Mouse (Mus musculus) heart, adult 8-10 months (tissue): Measurements from ENCODE around the gene Chd2. TPM values are rescaled to one million over a fixed set of nuclear protein-coding genes. Genes with fewer than 3 reads are reported as not detected.

Source experiments
- DNase-seq: peaks from one replicate; pipeline ENCODE4 v3.0.0; 2022; ENCODE audit warnings: low spot score
- total RNA-seq, 4 experiments: library from RNA; stranded (reverse); gene quantifications; 2 replicates each; pipeline ENCODE4 v1.2.4; 2022

The Chd2 gene
- total RNA-seq, 4 experiments from 2014 or later: 37.2 to 45.8 (median 39.8) TPM

DNA sequence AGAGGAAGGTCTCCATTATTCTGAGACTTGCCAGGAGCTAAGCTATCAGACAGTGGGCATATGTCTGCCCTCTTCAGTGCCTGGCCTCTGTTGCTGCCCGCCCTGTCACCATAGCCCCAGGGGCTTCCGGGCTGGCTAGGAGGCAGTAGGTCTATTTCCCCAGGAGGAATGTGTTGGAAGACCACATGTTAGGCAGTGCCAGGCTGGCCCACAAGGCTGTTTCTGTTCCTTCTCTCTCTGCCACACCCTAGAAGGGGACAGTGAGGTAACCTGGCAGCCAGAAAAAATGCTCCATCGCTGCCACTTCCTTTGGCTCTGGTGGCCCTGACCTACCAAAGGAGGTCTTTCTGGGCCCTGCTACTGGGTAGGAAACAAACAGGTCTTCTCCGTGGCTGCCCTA is 129.6 kb downstream of the Chd2 start:
- DNase-seq: no peak

GRCm38 (mm10) chr7:73411523-73411922 is 130.1 kb downstream of the Chd2 start:
- DNase-seq: no peak

DNA sequence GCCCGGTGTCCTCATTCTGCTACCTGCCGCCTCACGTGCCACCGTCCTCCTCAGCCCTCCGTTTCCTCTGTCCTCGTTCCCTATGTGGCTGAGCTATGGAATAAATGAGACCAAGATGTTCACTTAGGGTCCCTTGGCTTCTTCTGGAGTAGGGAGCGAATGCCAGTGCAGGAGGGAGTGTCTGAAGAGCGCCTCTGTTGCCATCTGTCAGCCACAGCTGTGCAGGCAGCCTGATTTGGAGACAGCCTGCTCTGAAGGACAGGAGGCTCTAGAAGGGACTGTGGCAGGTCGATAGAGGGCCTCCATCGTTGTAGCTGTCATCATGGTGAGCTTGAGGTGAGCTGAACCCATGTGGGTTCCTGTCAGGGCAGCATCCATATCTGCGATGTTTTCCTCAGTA is 136.1 kb downstream of the Chd2 start:
- DNase-seq: no peak

DNA sequence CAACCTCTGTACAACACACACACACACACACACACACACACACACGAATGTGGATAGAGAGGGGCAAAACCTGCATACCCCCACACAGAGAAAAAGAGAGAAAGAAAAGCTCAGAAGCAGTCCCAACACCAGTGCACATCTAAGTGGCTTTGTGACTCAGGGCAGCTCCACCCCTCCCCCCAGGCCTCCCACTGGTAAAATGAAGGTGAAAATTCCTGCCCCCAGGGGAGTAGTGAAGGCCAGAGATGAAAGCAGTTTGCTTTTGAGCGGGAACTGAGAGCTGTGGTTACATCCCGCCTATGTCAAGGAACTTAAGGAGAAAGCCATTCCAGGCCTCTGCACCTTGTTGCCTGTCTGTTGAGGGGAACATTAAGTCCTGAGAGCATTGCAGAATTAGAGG is 138.1 kb downstream of the Chd2 start:
- DNase-seq: no peak

DNA sequence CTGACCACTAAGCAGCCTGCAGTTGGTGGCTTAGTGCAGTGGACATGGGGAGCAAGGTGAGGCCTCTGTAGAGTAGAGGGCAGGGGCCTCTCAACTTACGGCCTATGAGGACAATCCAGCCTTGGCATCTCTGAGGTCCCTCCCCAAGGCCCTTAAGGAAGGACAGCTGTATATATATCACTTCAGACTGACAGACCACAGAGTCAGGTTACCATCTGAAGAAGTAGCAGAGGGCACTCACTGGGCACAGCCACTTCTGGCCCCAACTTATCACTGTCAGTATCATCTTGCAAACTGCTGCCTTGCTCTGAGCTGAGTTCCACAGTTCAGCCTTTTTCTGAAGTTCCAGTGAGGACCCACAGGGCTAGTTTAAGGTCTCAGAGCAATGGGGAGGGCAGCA is 139.0 kb downstream of the Chd2 start:
- DNase-seq: no peak

DNA sequence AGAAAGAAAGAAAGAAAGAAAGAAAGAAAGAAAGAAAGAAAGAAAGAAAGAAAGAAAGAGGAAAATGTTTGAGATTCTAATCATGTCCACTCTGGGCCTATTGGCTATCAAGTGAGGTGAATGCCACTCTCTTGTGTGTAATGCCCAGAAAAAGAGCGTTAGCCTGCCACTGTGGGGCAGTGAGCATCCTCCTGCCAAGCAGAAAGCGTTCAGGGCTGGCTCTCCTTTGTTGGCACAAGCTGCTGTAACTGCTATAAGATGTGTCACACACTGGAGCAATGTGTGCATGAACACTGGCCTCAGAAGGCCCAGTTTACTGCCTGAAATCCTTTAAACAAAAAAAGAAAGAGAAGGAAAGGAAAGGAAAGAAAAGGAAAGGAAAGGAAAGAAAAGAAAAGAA is 139.5 kb downstream of the Chd2 start:
- DNase-seq: no peak

DNA sequence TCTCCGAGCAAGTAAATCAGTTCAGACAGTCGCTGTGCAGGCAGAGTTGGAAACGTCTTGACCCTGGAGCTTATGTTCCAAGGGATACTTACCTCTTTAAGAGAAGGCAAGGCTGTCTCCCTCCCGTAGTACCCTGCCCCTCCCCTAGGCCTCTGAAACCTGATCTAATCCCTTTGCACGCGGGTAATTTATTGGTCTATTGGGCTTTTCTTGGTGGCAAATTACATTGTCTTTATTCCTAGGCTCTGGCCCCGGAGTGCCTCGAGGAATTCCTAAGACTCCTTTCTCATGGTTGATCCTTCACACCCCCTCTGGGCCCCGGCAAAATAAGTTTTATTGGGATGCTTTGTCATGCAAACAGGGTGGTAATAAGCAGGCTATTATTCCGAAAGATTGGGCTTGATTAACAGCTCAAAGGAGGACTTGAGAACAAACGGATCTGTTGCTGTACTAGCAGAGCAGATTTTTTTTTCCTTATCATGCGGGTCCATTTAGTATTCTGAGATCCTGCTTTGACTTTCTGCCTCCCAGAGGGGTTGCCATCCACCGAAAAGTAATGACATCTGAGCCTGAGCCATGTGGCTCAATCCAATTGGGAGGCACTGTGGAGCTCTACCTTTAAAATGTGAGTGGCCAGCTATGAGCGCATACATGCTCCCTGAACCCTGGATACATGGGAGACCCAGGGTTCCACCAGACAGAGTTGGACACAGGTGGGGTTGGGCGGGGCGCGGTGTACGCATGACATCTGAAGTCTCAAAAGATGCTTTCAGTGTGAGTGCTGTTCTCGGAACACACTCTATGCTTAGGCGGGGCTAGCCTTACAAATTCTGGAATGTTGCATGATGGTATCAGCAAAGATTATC is 141.3 kb downstream of the Chd2 start:
- no peak for DNase-seq

DNA sequence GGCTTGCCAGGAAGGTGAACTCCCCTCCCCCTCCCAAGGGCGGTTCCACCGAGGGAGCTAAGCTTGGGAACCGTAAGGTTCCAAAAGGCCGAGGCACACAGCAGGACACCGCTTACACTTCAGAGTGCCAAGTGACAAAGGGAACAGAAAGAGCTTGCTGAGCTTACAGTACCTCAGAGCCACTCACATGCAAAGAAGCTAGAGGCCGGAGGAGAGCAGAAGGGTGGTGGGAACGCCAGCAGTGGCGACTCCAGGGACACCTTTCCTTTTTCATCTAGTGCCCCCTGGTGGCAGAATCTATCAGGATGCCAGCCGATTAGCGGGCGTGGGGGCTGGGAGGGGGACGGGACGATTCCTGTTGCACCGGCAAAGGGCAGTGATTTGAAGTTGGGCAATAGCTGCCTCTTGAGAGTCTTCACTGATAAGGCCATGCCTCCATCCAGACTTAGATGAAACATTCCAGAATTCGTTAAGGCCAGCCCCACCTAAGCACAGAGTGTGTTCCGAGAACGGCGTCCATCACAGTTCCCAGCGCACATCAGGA is 142.1 kb downstream of the Chd2 start:
- DNase-seq: peak; percentile 74

- DNase-seq: no peak
These were observed 142.7 kb downstream of the Chd2 start for GRCm38 (mm10) chr7:73398806-73399442.

DNA sequence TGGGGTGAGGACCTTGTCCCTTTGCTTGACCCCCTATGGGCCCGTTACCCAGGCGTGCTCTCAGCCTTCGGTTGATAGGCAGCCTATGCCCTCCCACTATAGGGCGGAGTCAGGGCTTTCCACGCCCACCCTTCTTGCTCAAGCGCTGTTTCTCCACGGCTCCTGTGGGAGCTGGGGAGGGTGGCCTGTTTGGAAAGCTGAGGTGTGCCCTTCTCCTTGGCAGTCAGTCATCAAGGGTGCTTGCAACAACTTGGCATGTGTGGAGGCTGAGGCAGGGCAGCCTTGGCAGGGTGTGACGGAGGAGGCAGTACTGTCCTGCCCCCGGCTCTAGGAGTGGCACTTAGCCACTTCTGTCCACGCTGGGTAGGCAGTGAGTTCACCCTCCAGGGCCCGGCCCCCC is 143.3 kb downstream of the Chd2 start:
- DNase-seq: peak; percentile 64

- DNase-seq: no peak
These were observed 147.6 kb downstream of the Chd2 start for GRCm38 (mm10) chr7:73394013-73394409.

DNA sequence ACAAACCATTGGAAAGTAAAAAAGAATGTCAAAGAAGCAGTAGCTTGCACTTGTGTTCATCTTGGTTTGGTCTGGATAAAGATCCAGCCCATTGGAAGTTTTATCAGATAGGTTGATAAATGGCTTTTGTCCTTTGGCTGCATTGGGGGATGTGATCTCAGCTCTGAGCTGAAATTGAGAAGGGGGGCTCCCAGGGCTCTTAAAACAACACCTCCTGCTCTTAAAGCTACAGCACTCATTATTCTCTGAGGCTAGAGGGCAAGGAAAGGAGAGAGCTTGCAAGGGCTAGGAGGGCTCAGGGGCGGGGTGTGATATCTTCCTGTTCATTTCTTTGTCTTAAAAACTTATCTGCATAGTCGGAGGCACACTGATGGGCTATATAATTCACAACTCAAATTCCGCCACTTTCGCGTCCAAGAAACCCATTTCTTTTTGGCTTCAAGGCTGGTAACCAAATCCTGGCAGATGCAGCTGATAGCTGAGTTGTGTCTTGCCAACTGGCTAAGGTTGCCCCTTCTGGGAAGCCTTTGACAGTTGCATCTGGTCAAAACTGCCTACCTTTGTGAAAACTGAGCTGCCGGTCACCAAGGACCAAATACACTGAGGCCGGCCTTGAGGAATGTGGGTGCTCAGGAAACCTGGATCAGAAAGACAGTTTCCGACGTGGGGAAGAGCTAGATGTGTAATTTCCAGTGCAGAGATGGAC is 148.2 kb downstream of the Chd2 start:
- no peak for DNase-seq

- no peak for DNase-seq
These were observed 149.3 kb downstream of the Chd2 start for GRCm38 (mm10) chr7:73392359-73392758.

- DNase-seq: no peak
These were observed 149.9 kb downstream of the Chd2 start for GRCm38 (mm10) chr7:73391518-73392321.

GRCm38 (mm10) chr7:73391002-73391517 is 150.6 kb downstream of the Chd2 start:
- peak; percentile 84 for DNase-seq

- no peak for DNase-seq
These were observed 151.1 kb downstream of the Chd2 start for GRCm38 (mm10) chr7:73390426-73391001.

GRCm38 (mm10) chr7:73389871-73390294 is 151.7 kb downstream of the Chd2 start:
- no peak for DNase-seq

GRCm38 (mm10) chr7:73389419-73389818 is 152.2 kb downstream of the Chd2 start:
- no peak for DNase-seq

DNA sequence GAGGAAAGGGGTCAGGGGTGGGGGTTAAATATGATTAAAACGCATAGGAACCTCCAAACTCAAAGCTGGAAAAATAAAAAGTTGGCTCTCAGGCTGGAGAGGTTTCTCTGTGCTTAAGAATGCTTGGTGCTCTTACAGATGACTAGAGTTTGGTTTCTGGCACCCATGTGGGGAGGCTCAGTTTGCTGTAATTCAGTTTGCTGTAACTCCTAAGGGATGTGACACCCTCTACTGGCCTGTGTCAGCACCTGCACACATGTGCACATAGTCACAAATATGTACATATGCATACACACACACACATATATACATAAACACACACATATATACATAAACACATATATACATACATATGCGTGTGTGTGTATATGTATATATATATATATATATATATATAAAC is 152.8 kb downstream of the Chd2 start:
- no peak for DNase-seq

- DNase-seq: no peak
These were observed 158.8 kb downstream of the Chd2 start for GRCm38 (mm10) chr7:73382843-73383242.

GRCm38 (mm10) chr7:73378034-73378433 is 163.6 kb downstream of the Chd2 start:
- no peak for DNase-seq
